Mouse (Mus musculus) cortical plate, adult 2 months (tissue): ENCODE data around the gene Fam71a.

Experiments
- CTCF ChIP-seq: fragments of 200-500 bp; IDR thresholded peaks from 2 replicates; pipeline ENCODE4 v1.5.1; 2011; ENCODE audit warnings: mild to moderate bottlenecking, control low read depth, low read length; ENCODE audit not compliant: insufficient read depth; ENCODE audit errors: extremely low read depth
- POLR2A ChIP-seq: fragments of 200-500 bp; IDR thresholded peaks from 2 replicates; pipeline ENCODE4 v1.6.1; 2011; ENCODE audit warnings: mild to moderate bottlenecking, low read length, control low read depth; ENCODE audit not compliant: insufficient read depth; ENCODE audit errors: extremely low read depth

DNA sequence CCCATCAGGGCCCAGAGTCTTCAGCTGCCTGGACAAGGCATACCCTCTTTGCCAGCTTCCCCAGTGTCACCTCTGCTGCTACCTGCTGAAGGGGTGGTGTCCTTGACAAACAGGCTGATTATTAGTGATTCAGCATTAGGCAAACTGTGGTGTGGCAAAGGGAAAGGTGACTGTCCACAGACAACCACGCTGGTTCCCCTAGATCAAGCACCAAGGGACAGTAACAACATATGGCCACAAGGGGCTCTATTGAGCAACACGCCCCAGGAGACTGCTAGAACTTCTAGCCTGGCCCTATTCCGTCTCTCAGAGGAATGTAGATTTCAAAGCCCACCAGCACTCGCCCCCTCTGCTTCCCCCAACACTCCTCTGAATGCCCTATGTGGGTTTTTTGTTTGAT is 11.6 kb downstream of the Fam71a start:
- TF ChIP-seq POLR2A, result no peak
- TF ChIP-seq CTCF, result peak; percentile 80
